25 mouse cellular contexts compared by ENCODE assay signal in genomic region chr7:137879296-137879695, GRCm38 (mm10).
DNase-seq lines count a peak whose midpoint lies in the region; ATAC-seq lines count a peak whose summit lies in the region.
"Had no signal": no experiment of that assay in that cellular context is flagged by ENCODE, and none has a peak within 500 bp of the region (broad histone marks: within the 10 kb centered on the region; RNA-seq: fewer than 3 reads in every experiment).

No protein-coding gene starts in this region.

- no peak overlapping the region for H3K9ac ChIP-seq in heart, embryonic 12.5 days
- H3K9ac ChIP-seq: embryonic facial prominence, embryonic 13.5 days; forebrain, embryonic 12.5 days; forebrain, embryonic 15.5 days; heart, embryonic 13.5 days; hindbrain, embryonic 14.5 days had no signal

- DNase-seq in cerebellum, adult 9-11 months: no peak
- DNase-seq in cerebellum, postnatal 14 days: peak; percentile 44 to 68
- no peak for DNase-seq in cerebellum, adult 8-10 months
- peak; percentile 61 for DNase-seq in heart, adult 11 months
- DNase-seq: adrenal gland, adult 8-10 months; adrenal gland, postnatal 25 days; embryo, embryonic 11 days; gastrocnemius, postnatal 25 days; heart, postnatal 14 days; heart, postnatal 4 days; kidney, adult 18-20 months; kidney, adult 9 months had no signal

- H3K4me1 ChIP-seq in heart, embryonic 12.5 days (replicated peaks): no peaks in the 10 kb centered on the region
- H3K4me1 ChIP-seq: heart, embryonic 13.5 days had no signal

- H3K27me3 ChIP-seq in heart, embryonic 12.5 days (replicated peaks): no peaks in the 10 kb centered on the region
- H3K27me3 ChIP-seq: embryonic facial prominence, embryonic 13.5 days; forebrain, embryonic 12.5 days; forebrain, embryonic 15.5 days; heart, embryonic 13.5 days had no signal

- no peak overlapping the region for H3K27ac ChIP-seq in heart, embryonic 12.5 days (ENCODE audit: poor library complexity, severe bottlenecking)
- H3K27ac ChIP-seq: embryonic facial prominence, embryonic 10.5 days; embryonic facial prominence, embryonic 13.5 days; forebrain, embryonic 12.5 days; forebrain, embryonic 15.5 days; heart, embryonic 13.5 days; hindbrain, embryonic 14.5 days; hindbrain, postnatal 0 days had no signal

- no peak overlapping the region for H3K4me3 ChIP-seq in heart, embryonic 12.5 days
- H3K4me3 ChIP-seq: embryonic facial prominence, embryonic 10.5 days; embryonic facial prominence, embryonic 13.5 days; erythroblast, embryonic 14.5 days; forebrain, embryonic 12.5 days; forebrain, embryonic 15.5 days; heart, embryonic 13.5 days had no signal

- H3K36me3 ChIP-seq in heart, embryonic 12.5 days: no peaks in the 10 kb centered on the region
- H3K36me3 ChIP-seq: embryonic facial prominence, embryonic 10.5 days; embryonic facial prominence, embryonic 13.5 days; forebrain, embryonic 12.5 days; forebrain, embryonic 15.5 days; heart, embryonic 13.5 days had no signal

- ATAC-seq in cerebellum, adult (ENCODE audit: insufficient number of reproducible peaks, low FRiP score, low TSS enrichment): 0 out of 2 replicates have a peak, but pooled peaks have one; percentile 33
- no peak for ATAC-seq in heart, embryonic 12.5 days (ENCODE audit: insufficient number of reproducible peaks, low FRiP score)
- ATAC-seq: activated CD4-positive, CD25-positive, alpha-beta regulatory T cell, adult 4 months; forebrain, embryonic 15.5 days; hindbrain, postnatal 0 days; inflammation-experienced regulatory T-cells, adult 6 months; intestine, embryonic 16.5 days had no signal

- WGBS in heart, embryonic 12.5 days: 87% methylated on average over 12 of the region's 12 CpGs

- no peak overlapping the region for H3K4me2 ChIP-seq in heart, embryonic 12.5 days
- H3K4me2 ChIP-seq: embryonic facial prominence, embryonic 13.5 days; forebrain, embryonic 12.5 days; forebrain, embryonic 15.5 days; heart, embryonic 13.5 days; hindbrain, embryonic 14.5 days had no signal

- H3K9me3 ChIP-seq in heart, embryonic 12.5 days (replicated peaks): no peaks in the 10 kb centered on the region; the same call in 1 of the 2 replicates
- H3K9me3 ChIP-seq: embryonic facial prominence, embryonic 10.5 days; embryonic facial prominence, embryonic 13.5 days; forebrain, embryonic 12.5 days; forebrain, embryonic 15.5 days had no signal

Comparison
In these comparisons a context has a peak if more than half of its experiments do, and no peak if none do; other contexts are left out.
1. DNase-seq: peak in cerebellum, postnatal 14 days (2 of 2) and heart, adult 11 months (single experiment); none in cerebellum, adult 9-11 months (single experiment) and cerebellum, adult 8-10 months (single experiment).